Mouse (Mus musculus) midbrain, embryonic 10.5 days (tissue): ENCODE results near the gene Map3k21. TPM values are rescaled to one million over a fixed set of nuclear protein-coding genes. Genes with fewer than 3 reads are reported as not detected.

Experiments
- DNase-seq: peaks from one replicate; pipeline ENCODE4 v3.0.0-alpha.2; 2017; ENCODE audit warnings: low spot score
- H3K27ac ChIP-seq: fragments of 300-500 bp; sonication (generic); replicated peaks from 2 replicates; pipeline ENCODE4 v1.5.1; 2016; ENCODE audit warnings: mild to moderate bottlenecking
- H3K27me3 ChIP-seq: fragments of 300-500 bp; sonication (generic); 2 replicates; pipeline ENCODE4 v1.6.1; 2016; ENCODE audit warnings: low read depth, mild to moderate bottlenecking; ENCODE audit not compliant: poor library complexity, severe bottlenecking
- H3K36me3 ChIP-seq: fragments of 300-500 bp; sonication (generic); 2 replicates; pipeline ENCODE4 v1.6.1; 2016; ENCODE audit warnings: mild to moderate bottlenecking, moderate library complexity
- H3K4me1 ChIP-seq: fragments of 300-500 bp; sonication (generic); 2 replicates; pipeline ENCODE4 v1.6.1; 2016
- H3K4me3 ChIP-seq: fragments of 300-500 bp; sonication (generic); 2 replicates; pipeline ENCODE4 v1.5.1; 2016; ENCODE audit warnings: mild to moderate bottlenecking, moderate library complexity
- H3K9me3 ChIP-seq: fragments of 300-500 bp; sonication (generic); replicated peaks from 2 replicates; pipeline ENCODE4 v1.6.1; 2016; ENCODE audit warnings: mild to moderate bottlenecking
- WGBS: fragments of 180-500 bp; shearing (Covaris S2); methylation state at CpG from one replicate; pipeline ENCODE4 v1.1.7; 2016; 5-methylcytosine and 5-hydroxymethylcytosine counted together
- polyA plus RNA-seq: library from polyadenylated mRNA; unstranded; fragments of >200 nt; fragmentation: Nextera tagmentation; extraction: Ambion mirVana; gene quantifications from 2 replicates; pipeline ENCODE4 v1.2.1, GENCODE M21; 2016

Gene Map3k21
- polyA plus RNA-seq, 1 experiment from 2014 or later: not detected

GRCm38 (mm10) chr8:125920281-125920680, 10.0 kb downstream of the Map3k21 start:
- DNase-seq: no peak
- H3K9me3 ChIP-seq: no peaks in the 10 kb centered on the region
- no peak overlapping the region for H3K4me3 ChIP-seq
- 82% methylated on average over 10 of the region's 10 CpGs for WGBS
- peaks cover 22% of the 10 kb centered on the region for H3K27me3 ChIP-seq
- H3K27ac ChIP-seq: peak overlapping the region; percentile 17; the same call in 1 of the 2 replicates
- peaks cover 17% of the 10 kb centered on the region for H3K4me1 ChIP-seq
- no peaks in the 10 kb centered on the region for H3K36me3 ChIP-seq

- peak overlapping the region; percentile 17; the same call in 1 of the 2 replicates for H3K27ac ChIP-seq
- H3K27me3 ChIP-seq: peaks cover 17% of the 10 kb centered on the region
- DNase-seq: no peak
- 78% methylated on average over 9 of the region's 9 CpGs for WGBS
- no peak overlapping the region for H3K4me3 ChIP-seq
- peaks cover 17% of the 10 kb centered on the region for H3K4me1 ChIP-seq
- H3K36me3 ChIP-seq: no peaks in the 10 kb centered on the region
- no peaks in the 10 kb centered on the region for H3K9me3 ChIP-seq
Measured at GRCm38 (mm10) chr8:125920761-125921160, 10.5 kb downstream of the Map3k21 start.

DNA sequence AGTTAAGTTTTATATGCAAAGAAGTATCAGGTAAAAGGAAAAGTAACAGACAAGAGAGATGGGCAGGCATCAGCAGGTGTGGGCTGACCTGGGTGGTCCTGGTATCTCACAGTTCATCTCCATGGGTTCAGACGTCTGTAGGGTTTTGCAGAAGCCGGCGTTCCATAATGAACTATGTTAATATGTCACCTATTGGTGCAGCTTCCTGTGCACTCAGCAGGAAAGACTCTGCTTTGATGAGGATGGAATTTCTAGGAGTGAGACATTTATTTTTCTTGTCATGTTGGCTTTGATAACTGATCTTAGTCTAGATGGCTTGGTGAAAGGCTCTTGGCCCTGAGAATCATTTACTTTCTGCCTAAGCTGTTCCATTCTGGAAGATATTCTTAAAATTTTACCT, 12.1 kb downstream of the Map3k21 start:
- Histone ChIP-seq H3K36me3 (no peaks in the 10 kb centered on the region), H3K4me1 (peaks cover 17% of the 10 kb centered on the region), H3K27ac (no peak overlapping the region), H3K9me3 (no peaks in the 10 kb centered on the region), H3K27me3 (peaks cover 12% of the 10 kb centered on the region; the same call in 1 of the 2 replicates), H3K4me3 (no peak overlapping the region)
- DNase-seq: no peak
- 79% methylated on average over 3 of the region's 3 CpGs for WGBS

DNA sequence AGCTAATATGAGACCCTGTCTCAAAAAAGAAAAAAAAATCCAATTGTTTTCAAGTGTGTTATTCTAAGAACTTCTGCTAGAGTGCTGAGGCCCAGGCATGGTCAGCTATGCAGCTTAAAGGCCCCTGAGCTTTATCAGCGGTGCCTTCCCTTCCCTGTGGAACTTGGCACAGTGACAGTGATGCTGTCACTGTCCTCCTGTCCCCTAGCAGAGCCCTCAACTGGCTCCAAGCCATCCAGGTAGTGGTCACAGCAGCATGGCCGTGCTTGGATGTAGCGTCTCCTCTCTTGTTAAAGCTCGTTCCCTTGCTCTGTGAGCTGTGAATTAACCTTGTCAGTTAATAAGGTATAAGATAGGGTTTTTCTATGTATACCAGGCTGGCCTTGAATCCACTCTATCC, 16.4 kb downstream of the Map3k21 start:
- no peaks in the 10 kb centered on the region for H3K27me3 ChIP-seq
- 90% methylated on average over 4 of the region's 4 CpGs for WGBS
- no peak for DNase-seq
- no peak overlapping the region for H3K27ac ChIP-seq
- no peaks in the 10 kb centered on the region for H3K9me3 ChIP-seq
- no peak overlapping the region for H3K4me3 ChIP-seq
- H3K4me1 ChIP-seq: no peaks in the 10 kb centered on the region
- H3K36me3 ChIP-seq: no peaks in the 10 kb centered on the region

GRCm38 (mm10) chr8:125930276-125931046, 20.2 kb downstream of the Map3k21 start:
- Histone ChIP-seq H3K27ac (no peak overlapping the region), H3K4me1 (no peaks in the 10 kb centered on the region), H3K36me3 (no peaks in the 10 kb centered on the region), H3K27me3 (no peaks in the 10 kb centered on the region), H3K4me3 (no peak overlapping the region), H3K9me3 (peaks cover 9% of the 10 kb centered on the region)
- no peak for DNase-seq
- WGBS: 88% methylated on average over 11 of the region's 11 CpGs

- H3K9me3 ChIP-seq: peaks cover 9% of the 10 kb centered on the region
- no peaks in the 10 kb centered on the region for H3K27me3 ChIP-seq
- no peak for DNase-seq
- H3K36me3 ChIP-seq: no peaks in the 10 kb centered on the region
- H3K4me1 ChIP-seq: no peaks in the 10 kb centered on the region
- no peak overlapping the region for H3K27ac ChIP-seq
- no peak overlapping the region for H3K4me3 ChIP-seq
- WGBS: 98% methylated on average over 6 of the region's 6 CpGs
Measured at GRCm38 (mm10) chr8:125931822-125932221, 21.6 kb downstream of the Map3k21 start.

DNA sequence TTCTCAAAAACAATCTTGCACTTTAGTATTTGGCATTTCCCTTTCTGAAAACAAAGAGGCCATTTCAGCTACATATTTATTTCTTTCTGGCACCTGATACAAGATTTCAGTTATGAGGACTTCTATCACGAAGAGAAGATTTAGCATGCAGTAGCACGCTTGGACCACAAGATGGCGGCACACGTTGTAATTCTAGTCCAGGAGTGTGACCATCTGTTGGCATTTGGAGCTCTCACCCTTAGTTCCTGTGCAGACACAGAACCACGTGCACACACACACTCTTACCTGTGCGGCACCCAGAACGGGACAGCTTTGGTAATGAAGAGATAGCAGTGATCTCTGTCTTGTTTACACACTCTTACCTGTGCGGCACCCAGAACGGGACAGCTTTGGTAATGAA, 25.4 kb downstream of the Map3k21 start:
- no peaks in the 10 kb centered on the region for H3K4me1 ChIP-seq
- H3K4me3 ChIP-seq: no peak overlapping the region
- H3K36me3 ChIP-seq: no peaks in the 10 kb centered on the region
- 50% methylated on average over 9 of the region's 9 CpGs for WGBS
- H3K9me3 ChIP-seq: peaks cover 9% of the 10 kb centered on the region
- peak; percentile 50 for DNase-seq
- no peak overlapping the region for H3K27ac ChIP-seq
- no peaks in the 10 kb centered on the region for H3K27me3 ChIP-seq

- Histone ChIP-seq H3K36me3 (no peaks in the 10 kb centered on the region), H3K27ac (no peak overlapping the region), H3K9me3 (no peaks in the 10 kb centered on the region), H3K4me3 (no peak overlapping the region), H3K4me1 (no peaks in the 10 kb centered on the region), H3K27me3 (no peaks in the 10 kb centered on the region; the same call in 1 of the 2 replicates)
- WGBS: 84% methylated on average over 4 of the region's 4 CpGs
- DNase-seq: no peak
Measured at GRCm38 (mm10) chr8:125944511-125944910, 34.3 kb downstream of the Map3k21 start.

- DNase-seq: no peak
- no peaks in the 10 kb centered on the region for H3K4me1 ChIP-seq
- peaks cover 25% of the 10 kb centered on the region for H3K27me3 ChIP-seq
- H3K9me3 ChIP-seq: no peaks in the 10 kb centered on the region
- WGBS: 93% methylated on average over 9 of the region's 9 CpGs
- no peaks in the 10 kb centered on the region for H3K36me3 ChIP-seq
- H3K27ac ChIP-seq: no peak overlapping the region
- H3K4me3 ChIP-seq: no peak overlapping the region
Measured at GRCm38 (mm10) chr8:125948696-125949308, 38.6 kb downstream of the Map3k21 start.

- H3K4me1 ChIP-seq: no peaks in the 10 kb centered on the region; the same call in 1 of the 2 replicates
- no peak overlapping the region for H3K4me3 ChIP-seq
- no peaks in the 10 kb centered on the region for H3K36me3 ChIP-seq
- peak; percentile 79 for DNase-seq
- 26% methylated on average over 23 of the region's 23 CpGs for WGBS
- H3K9me3 ChIP-seq: no peaks in the 10 kb centered on the region
- H3K27ac ChIP-seq: no peak overlapping the region
- H3K27me3 ChIP-seq: peaks cover 27% of the 10 kb centered on the region
Measured at GRCm38 (mm10) chr8:125950007-125950940, 40.0 kb downstream of the Map3k21 start.

DNA sequence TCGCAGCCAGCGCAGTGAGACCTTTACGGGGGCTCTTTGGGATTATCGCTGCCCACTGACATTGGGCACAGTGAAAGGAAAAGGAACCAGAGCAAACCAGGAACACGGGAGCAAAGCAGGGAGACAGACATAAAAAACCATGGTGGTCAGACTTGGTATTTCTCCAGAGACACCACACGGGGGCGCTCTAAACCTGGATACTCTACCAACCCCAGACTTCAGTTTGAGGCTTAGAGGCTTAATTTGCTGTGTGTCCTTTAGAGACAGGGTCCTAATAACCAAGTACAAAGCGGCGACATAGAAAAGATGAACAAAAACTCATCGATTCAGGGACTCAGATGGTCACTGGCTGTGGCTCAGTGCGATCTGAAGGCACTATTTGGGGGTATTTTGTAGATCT, 45.4 kb downstream of the Map3k21 start:
- WGBS: 16% methylated on average over 11 of the region's 11 CpGs
- H3K4me1 ChIP-seq: peaks cover 3% of the 10 kb centered on the region; the same call in 1 of the 2 replicates
- H3K27me3 ChIP-seq: peaks cover 40% of the 10 kb centered on the region
- peak; percentile 61 for DNase-seq
- no peak overlapping the region for H3K27ac ChIP-seq
- peaks cover 2% of the 10 kb centered on the region; the same call in 1 of the 2 replicates for H3K9me3 ChIP-seq
- H3K4me3 ChIP-seq: 0 out of 2 replicates have a peak overlapping the region, but pooled peaks have one; percentile 14
- H3K36me3 ChIP-seq: no peaks in the 10 kb centered on the region

GRCm38 (mm10) chr8:125956796-125957195, 46.5 kb downstream of the Map3k21 start:
- H3K4me1 ChIP-seq: peaks cover 3% of the 10 kb centered on the region; the same call in 1 of the 2 replicates
- peaks cover 30% of the 10 kb centered on the region; the same call in 1 of the 2 replicates for H3K27me3 ChIP-seq
- 86% methylated on average over 9 of the region's 9 CpGs for WGBS
- no peaks in the 10 kb centered on the region for H3K36me3 ChIP-seq
- peaks cover 8% of the 10 kb centered on the region; the same call in 1 of the 2 replicates for H3K9me3 ChIP-seq
- no peak overlapping the region for H3K27ac ChIP-seq
- H3K4me3 ChIP-seq: no peak overlapping the region
- no peak for DNase-seq
